Mouse (Mus musculus) cerebellum, adult 18-20 months (tissue): ENCODE results near the gene Qrich2.
A peak's percentile ranks its signal among the peaks of the same experiment; 100 is the strongest.

Experiments used
- DNase-seq, 2 experiments: peaks; one replicate each; pipeline ENCODE4 v3.0.0; 2021

Gene Qrich2

DNA sequence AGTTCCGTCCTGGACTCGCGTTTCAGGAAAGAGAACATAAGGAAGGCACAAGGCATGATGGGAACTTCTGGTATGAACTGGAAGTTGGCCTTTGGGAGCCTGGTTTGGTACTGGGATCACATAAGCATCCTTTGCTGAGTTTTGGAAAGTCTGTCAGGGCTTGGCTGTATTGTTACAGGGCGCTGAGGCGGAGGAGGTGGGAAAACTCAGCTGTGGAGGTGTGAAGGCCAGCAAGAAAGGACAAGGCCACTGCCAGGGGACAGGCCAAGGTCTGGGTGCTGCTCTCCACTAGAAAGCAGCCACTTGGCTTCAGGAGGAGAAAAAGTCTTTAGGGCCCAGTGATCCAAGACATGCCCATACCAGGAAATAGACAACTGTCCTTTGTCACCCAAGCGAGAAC, 22.7 kb downstream of the Qrich2 start:
- DNase-seq = no peak

DNA sequence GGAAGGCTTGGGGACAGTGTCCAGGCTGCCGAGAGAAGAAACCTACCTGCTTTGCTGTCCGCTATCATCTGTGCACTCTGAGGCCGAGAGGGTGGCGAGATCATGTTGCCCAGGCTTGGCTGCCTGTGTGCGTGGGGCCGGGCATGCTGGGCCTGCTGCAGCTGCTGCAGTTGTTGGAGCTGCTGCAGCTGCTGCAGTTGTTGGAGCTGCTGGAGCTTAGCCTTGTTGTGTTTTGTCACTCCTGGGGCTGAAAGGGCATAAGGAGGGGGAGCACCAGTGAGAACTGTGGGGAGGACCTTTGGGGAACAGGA, 23.2 kb downstream of the Qrich2 start:
- no peak for DNase-seq

DNA sequence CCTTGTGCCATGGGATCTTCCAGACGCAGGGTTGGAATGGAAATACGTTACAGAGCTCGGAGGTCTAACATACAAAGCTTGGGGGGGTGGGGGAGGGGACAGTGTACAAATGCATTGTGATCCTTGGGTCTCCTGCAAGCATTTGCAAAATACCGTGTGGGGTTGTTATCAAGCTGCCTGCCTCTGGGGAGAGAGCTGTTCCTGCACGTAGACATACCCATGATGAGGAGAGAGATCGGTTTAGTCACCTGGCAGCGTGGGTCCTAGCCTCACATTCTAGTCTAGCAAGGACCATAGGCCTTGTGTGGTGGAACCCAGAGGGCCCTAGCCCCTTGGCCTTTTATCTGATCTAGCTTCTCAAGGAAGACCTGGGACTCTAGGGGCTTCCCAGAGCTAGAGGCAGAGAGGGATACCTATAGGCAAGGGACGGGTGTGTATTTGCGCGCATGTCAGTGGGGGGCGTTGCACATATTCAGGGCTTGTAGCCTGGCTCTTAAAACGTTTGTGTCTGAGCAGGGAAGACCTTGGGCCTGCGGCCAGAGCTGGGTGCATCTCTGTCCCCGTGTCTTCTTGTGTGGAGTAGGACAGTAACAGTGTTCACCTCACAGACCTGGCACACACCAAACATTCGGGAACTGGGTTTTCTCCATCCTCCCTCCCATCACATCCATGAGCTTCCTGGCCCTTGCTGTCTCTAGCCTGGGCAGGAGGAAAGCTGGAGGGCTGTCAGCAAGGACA, 23.7 kb downstream of the Qrich2 start:
- DNase-seq = no peak

DNA sequence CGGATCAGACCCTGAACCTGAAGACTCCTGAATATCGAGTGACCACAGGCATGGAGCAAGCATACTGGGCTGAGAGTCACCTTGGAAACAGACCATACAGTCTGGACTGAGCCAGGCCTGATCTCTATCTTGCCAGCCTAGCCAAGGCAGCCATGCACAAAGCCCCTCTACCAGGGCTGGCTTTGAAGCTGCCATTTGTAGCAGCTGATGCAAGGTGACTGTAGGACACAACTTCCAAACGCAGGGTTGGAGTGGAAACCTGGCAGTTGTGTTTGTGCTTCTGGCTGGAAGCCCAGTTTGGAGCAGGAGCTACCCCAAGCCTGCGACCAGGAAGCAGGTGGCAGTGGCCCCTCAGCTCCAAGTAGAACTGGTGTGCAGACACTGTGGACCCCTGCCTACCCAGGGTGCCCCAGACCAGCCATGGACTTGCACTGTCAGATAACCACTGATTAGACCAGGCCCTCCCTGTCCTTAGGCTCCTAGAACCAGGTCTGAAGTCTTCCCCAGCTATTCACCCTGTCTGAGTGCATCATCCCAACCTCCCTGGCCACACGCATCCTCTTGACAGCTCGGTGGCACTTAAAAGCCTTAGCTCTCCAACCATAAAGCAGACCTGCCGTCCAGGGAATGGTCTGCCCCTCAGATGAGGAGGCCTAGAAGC, 25.5 kb downstream of the Qrich2 start:
- DNase-seq = no peak

DNA sequence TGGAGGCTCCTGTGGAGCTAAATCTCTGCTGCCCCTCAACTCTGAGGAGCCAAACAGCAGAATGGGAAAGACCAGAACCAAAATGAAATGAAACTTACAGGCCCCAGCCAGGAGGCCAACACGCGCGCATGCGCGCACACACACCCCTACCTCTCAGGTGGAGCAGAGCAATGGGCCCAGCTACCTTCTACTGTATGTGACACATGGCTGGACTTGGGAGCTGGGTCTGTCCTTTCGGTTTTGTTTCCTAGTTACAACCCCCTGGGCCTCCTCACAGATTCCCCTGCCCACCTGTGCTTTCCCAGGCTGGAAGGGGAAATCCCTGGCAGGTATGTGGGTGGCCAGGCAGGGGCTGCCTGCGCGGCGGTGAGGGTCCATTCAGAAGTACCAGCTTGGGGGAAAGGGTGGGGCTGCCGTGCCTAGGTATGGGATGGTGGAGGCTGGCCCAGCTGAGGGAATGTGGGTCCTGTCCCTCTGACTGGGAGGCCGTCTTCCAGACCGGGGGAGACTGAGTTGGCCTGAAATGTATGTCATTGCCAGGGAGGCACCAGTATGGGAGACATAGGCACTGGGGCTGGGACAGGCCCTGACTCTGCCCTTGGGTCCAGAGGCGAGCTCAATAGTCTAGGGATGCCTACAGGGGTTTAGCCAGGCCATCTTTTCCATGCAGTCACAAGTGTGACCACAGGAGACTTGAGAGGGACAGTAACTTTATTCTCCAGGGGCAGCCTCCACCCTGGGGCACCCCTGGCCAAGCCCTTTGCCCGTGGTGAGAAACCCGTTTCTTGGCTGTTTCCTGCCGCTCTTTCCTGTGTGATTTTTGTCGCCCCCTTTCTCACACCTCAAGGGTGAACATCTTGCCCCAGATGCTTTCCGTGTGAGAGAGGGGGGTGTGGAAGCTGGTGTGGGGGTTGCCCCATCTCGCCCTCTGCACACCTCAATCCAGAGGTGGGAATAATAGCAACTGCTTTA, 26.5 kb downstream of the Qrich2 start:
- DNase-seq = no peak

DNA sequence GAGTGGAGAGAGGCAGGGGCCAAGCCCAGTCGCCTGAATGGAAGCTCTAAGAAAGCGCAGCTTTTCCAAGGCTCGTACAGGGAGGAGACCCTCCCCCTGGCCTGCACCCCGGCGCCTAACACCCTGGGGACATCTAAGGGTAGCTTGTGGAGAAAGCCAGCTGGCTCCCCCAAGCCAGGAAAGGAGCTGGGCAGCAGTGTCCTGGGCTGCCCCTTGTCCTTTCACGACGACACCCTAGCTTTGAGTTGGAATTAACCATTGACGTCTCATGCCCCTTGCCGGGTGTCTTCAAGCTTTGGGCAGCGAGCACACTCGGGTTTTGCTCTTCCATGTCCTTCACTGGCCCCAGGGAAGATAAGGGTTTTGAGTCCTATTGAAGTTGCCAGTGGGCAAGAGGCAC, 28.5 kb downstream of the Qrich2 start:
- DNase-seq = no peak

DNA sequence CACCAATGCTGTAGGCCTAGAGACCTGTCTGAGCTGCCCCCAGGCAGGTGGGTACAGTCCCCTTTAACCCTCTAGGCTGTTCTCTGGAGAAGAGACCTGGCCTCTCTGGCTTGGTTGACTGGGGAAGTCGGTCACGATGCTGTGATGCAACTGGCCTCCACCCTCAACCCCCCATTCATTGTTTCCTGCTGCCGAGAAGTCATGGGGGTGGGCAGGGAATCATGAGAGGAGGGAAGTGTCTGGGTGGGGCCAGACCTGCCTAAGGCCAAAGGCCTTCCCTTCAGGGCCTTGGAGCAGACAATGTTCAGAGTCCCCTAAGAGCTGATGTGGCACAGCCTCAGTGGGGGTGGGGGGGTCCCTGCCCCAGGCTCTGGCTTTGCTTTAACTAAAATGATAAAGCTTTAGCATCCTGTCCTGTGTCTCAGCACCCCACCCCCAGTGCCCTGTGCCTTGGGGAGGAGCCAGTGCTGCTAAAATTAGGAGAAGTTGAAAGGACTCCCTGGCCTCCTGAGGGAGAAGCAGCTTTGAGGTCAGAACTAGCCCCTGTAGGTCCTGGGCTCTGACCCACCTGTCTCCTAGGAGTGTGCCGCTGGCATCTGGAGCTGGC, 29.2 kb downstream of the Qrich2 start:
- DNase-seq = no peak

DNA sequence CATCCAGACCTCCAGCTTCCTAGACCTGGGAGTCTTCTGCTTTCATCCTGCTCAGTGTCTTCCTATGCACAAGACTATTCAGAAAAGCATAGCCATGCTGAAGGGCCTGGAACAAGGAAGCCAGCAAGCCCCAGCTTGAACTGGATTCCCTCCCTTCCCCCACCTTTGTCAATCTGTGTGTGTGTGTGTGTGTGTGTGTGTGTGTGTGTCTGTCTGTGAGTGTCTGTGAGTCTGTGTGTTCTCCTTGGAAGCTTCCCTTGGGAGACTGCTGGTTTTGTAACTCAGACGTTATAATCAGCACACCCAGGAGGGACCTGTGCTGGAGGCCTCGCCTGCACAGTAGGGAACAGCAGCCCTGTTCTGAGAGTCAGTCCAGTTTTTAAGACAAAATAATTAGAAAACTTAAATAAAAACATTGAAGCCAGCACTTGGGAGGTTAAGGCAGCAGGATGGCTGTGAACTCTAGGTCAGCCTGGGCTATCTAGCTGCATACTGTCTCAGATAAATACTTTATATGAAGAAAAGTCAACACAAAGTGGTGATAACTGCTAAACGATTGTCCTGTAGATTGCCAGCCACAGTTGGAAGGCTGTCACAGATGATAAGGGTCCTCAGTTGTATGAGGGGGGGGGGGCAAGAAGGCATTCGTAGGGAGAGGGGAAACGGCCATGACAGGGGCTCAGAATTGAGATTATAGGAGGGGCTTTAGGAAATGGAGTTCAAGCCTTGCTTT, 29.9 kb downstream of the Qrich2 start:
- no peak for DNase-seq

DNA sequence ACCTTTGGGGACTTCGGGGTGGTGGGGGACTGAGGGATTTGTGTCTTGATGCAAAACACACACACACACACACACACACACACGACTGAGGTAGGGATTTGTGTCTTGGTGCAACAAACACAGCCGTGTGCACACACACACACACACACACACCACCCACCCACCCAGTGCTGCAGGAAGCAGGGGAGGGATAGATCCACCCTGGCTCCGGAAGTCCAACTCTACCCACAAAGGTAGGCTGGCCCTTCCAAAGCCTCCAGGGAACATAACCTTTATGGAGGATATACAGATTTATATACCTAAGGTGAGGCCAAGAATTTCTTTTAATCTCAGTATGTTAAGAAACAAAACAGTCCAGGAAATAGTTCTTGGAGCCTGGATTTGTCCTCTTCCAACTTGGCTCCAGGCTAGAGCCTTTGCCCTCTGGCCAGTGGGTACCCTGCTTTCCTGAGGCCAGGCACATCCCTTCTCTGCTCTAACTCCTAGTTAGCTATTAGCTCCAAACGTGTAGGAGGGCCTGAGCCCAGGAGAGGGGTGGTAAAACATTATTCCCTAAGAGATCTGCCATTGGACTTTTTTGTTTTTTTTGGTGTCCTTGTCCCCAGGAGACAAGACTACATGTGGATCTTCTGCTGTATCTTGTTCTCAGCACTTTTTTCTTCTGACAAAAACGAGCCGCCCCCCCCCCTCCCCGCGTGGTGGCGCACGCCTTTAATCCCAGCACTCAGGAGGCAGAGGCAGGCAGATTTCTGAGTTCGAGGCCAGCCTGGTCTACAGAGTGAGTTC, 30.9 kb downstream of the Qrich2 start:
- no peak for DNase-seq

DNA sequence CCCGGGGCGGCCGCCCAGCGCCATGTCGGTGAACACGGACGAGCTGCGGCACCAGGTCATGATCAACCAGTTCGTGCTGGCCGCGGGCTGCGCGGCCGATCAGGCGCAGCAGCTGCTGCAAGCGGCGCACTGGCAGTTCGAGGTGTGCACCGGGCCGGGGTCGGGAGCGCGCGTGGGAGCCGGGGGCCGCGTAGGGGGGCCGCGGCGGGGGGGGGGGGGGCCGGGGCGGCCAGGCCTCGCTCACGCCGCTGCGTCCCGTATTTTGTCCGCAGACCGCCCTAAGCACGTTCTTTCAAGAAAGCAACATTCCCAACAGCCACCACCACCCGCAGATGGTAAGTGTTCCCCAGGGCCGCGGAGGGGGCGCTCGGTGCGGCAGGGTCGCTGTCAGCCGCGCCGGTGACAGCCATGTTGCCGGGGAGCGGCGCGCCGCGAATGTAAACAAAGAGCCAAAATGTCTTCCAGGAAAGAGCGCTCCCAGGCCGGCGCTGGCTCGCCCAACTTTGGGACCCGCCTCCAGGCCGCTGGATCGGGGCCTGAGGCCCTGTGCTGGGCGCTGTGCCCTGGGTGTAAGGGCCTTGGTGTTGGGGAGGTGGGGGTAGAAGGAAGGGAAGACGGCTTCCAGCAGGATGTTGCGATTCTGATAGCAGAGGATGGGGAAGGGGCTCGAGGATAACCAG, 31.6 kb downstream of the Qrich2 start:
- peak; percentile 55 to 63 for DNase-seq

DNA sequence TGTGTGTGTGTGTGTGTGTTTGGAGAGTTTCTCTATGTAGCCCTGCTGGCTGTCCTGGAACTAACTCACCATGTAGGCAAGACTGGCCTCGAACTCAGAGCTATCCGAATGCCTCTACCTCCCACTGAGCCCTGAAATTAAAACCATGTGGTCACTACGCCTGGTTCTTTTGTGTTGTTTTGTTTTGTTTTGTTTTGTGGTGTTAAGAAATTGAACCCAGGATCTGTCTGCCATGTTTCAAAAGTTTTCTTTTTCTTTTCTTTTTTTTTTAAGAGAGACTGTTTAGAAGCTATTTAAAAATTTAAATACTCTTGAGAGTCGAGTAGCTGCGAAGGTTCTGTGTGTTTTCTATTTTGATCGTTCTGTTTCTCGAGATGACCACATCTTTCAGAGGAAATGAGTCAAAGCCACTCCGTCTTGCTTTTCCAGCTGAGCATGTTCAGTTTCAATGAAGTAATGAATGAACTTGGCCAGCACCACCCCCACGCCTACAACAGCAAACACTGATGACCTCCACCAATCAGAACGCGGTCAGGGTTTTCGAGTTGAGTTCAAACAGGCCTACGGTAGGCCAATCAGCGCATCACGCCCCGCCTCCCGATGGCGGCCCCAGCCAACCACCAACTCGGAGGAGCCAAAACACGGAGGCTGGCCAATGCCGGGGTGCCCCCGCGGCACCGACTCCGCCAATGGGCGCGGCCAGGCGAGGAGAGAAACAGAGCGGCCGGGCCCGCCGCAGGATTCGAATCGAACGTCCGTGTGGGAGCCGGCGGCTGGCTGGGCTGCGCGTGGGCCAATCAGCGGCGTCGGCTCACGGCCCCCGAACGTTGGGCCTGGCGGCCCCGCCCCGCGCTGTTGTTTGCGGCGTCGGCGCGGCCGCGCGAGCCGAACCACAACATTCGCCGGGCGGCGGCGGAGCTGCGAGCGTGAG, 32.4 kb downstream of the Qrich2 start, which contains the start of gene Ubald2:
Ubald2 (plus strand) TSS at position 739 of the 931 bp plus-strand sequence.
- peak; percentile 99 to 100 for DNase-seq

DNA sequence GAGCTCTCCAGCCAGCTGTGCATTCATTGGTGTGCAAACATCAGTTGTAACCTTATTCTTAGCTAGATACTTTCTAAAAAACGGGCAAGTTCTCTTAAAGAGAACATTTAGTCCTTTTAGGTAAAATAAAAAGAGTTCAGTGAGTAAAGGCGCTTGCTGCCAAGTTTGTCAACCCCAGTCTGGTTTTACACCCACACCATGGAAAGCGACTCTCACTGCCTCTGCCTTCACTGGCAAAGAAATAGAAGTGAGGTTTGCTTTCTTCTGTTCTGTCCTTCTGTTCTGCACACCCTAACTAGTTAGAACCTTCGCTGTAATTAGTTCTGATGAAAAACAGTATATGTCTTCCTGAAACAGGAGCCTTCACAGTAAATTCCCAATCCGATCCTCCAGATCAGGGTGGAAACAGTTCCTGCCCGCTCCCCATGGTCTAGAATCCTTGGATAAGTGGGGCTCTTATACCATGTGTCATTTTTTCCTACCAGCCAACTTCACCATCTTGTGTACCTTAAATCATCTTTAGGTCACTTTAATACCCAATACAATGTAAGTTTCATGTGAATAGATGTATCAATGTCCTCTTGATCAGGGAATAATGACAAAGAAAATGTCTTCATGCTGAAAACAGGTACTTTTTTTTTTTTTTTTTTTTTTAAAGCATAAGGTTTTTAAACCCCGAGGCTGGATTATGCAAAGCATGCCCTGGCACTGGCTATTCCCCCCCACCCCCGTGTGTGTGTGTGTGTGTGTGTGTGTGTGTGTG, 33.3 kb downstream of the Qrich2 start:
- DNase-seq = no peak

DNA sequence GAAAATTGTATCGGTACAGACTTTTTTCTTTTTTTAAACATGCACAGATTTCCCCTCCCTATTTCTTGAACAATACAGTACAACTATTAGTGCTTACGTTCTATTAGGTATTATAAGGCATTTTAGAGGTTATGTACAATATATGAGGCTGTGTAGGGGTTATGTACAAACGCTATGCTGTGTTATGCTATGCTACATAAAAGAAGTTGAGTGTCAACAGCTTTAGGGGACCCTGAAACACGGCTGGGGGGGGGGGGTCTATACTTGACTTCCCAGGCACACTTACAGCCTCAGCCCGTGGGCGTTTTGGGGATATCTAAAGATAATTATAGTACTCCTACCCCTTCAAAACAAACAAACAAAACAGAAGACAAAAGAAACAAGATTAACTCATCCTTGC, 33.9 kb downstream of the Qrich2 start:
- no peak for DNase-seq

DNA sequence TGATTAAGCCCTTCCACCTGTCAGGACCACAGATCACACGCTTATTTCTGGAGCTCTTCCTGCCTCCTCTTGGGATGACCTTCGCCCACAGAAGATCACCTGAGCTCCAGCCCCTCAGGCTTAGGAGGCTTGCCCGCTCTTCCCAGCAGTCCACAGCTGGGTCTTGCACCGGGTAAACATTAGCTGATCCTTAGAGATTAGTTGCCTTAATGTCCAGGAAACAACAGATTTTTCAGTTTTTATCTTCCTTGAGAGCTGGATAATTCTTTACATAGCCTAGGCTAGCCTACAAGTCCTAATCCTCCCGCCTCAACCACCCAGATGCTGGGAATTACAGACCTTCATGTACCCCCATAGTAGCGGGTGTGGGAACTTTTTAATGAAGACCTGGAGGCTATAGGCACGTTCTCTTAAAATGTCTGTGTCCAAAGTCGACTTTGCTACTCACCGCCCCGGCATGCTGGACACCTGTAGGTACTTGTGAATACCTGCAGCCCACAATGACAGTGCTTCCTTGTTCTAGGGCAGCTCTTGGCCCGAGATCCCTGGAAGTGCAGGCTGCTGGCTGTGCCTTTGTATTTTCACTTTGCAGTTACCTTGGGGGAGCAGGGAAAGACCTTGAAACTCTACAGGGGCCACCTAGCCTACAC, 34.5 kb downstream of the Qrich2 start:
- no peak for DNase-seq

DNA sequence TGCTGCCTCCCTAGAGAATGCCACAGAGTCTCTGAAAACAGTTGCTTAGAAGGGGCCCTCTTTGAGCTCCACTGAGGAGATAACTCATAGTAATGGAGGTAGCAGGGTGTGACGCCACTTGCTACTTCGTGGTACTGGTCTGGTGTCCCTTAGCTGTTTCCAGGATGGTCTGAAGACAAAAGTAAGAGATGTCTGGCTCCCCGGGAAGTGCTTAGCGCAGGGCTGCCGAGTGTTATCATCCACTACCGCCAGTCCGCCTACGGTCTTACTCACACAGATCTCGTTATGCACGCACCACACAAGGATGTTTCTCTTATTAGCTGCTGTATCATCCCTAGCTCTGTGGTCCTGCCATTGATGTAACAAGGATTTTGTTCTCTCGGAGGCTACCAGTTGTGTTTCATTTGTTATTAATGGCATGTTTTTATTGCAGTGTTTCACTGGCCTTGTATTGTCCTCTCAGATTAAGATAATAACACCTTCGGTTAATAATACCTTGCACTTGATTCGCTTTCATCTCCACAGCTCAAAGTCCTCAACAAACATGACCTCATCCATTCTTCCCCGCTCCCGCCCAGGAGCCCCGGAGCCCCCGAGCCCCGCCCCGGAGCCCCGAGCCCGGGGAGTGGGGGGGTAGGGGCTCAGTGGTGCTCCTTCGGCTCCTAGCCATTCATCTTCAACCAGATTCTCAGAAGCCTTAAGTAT, 35.2 kb downstream of the Qrich2 start:
- DNase-seq = no peak

DNA sequence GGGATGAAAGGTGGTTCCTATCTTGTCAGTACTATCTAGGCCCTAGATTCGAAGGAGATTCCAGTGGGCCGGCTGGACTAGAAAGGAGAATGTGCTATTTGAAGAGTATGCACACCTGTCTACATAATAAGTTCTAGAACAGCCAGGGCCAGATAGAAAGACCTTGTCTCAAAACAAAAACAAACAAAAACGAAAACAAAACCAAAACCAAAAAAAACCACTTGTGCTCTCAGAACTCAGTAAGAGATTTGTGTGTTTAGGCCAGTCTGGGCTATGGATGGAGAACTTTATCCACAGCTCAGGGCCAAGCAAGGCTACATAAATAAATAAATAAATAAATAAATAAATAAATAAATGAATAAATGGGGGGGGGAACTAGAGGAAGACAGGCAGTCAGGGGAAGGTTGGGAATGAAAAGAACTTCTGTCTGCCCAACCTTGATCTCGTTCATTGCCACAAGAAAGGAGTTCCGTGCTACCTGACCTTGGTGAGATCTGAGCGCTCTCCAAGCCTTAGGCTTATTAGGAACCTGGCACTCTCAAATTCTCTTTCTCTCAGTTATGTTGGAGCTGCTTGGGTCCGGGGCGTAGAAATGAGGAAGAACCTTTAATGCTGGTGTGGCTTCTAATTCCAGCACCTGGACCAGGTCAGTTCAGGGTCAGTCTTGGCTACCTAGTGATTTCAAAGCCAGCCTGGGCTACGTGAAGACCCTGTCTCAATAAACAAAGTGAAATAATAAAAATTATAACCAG, 36.0 kb downstream of the Qrich2 start:
- DNase-seq = no peak
